Mouse (Mus musculus) pancreas, adult 10 weeks (tissue): ENCODE data around the gene Ipo11. TPM values are rescaled to one million over a fixed set of nuclear protein-coding genes. Genes with fewer than 3 reads are reported as not detected.

Experiments
- polyA plus RNA-seq: library from polyadenylated mRNA; stranded (reverse); fragments of 350-450 nt; fragmentation: Illumina TruSeq; extraction: RNeasy Lipid Tissue Mini Kit (QIAGEN cat#74804); gene quantifications from one replicate; pipeline ENCODE4 v1.2.3, GENCODE M21; 2015; ENCODE audit warnings: low read depth, low replicate concordance; ENCODE audit not compliant: insufficient read depth

Ipo11 gene
- polyA plus RNA-seq = 5.4 TPM

DNA sequence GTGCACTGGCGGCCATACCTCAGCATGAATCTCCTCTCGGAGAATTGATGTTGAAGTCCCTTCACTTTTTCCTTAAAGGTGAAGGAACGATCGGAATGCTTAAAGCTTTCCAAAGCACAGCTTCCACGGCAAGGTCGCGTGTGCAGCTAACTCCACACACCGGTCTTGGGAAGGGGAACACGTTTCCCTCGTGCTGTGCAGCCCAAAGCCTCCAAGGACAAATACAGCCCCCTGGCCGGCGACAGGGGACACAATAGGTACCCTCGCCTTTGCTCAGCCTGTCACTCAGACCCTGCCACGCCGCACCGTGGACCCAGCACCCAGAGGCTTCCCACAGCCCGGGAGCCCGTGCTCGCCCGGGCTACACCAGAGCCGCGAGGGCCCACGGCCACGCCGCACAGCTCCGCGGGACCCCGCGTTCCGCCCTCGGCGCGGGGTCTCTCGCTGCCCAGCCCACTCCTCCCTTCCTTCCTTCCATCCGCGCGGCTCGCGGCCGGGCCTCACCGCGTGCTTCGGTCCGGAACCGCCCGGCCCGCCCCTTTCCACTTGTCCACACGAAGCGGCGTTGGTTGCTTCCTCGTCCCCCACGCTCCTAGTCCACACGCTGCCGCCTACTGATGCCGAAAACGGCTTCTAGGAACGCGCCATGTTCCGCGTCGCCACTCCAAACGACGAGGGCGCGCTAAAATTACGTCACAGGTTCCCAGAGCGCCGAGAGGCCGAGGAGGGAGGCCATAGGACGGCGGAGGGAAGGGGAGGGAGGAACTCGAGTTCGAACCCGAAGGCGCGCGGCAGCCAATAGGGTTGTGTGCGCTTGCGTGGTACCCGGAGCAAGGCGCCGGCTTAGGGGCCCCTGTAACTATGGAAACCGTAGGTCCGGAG is at the start of gene Ipo11:
TSS of gene Ipo11 (minus strand) at position 703 of the 882 bp plus-strand sequence.

DNA sequence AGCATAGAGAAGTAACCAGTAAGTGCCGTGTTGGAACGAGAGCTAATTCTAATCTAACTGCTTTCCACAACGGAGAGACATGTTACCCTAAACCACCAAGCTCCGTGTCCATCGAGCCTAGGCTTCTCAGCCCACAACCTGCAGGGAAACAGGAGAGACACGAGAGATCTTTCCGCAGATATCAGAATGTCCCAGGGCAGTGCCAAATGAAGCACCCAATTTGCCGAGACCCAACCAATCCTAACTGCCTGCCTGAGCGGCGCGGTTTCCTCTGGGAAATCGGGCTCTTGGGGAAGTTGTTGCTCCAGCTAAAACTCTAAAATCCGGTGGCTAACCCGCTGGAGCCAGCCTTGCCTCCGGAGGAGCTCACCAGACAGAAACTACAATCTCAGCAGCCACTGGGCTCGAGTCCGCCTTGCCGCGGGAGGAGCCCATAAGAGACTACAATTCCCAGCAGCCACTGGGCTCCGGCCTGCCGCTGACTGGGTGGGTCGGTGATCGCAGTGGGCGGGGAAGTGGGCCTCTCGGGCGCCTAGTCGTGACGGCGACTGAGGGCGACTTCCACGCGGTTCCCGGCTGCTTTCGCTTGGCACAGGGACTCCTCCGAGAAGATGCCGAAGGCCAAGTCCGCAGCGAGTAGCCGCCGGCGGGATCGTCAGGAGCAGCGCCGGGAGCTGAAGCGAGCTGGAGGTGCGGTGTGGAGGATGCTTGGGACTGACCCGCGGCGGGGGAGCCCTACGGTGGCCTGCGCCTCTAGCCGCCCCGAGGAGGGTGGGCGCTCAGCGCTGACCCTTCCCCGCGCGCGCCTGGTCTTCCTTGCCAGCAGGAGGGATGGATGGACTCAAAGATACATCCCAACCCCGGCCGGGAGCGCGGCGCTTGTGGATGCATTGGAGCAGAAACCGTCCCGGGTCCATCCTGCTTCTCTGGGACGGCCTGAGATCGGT is 10.1 kb upstream of the Ipo11 start, which contains the start of gene Dimt1:
TSS of gene Dimt1 (plus strand) at position 534 of the 947 bp plus-strand sequence.

Other genes starting within 250 kb of the Ipo11 start
- 3.1 TPM for gene Dimt1, start 10.2 kb upstream of the Ipo11 start, polyA plus RNA-seq
- gene Kif2a, start 85.2 kb upstream of the Ipo11 start, polyA plus RNA-seq = 7.8 TPM